Mouse (Mus musculus): Measurements from ENCODE around the gene Tm7sf2.

GRCm38 (mm10) chr19:6047899-6048166, 20.3 kb downstream of the Tm7sf2 start:
- no peak for TF ChIP-seq GATA1 (IDR thresholded peaks at IDR 0.05; ENCODE audit: borderline replicate concordance, low read length)
- TF ChIP-seq FLI1 (IDR thresholded peaks at IDR 0.05; ENCODE audit: low read length): no peak
